Mouse (Mus musculus) MEL (cell line): ENCODE results near the gene Gtpbp4. TPM values are rescaled to one million over a fixed set of nuclear protein-coding genes. Genes with fewer than 3 reads are reported as not detected.
"Not testable (repeated sequence)": the region's sequence is repeated elsewhere in the genome, so short reads cannot be mapped to it uniquely, and the experiment has no call there.

Experiments
- DNase-seq: peaks from one replicate; pipeline ENCODE4 v3.0.0; 2011; ENCODE audit warnings: low read depth, low spot score
- H3K27ac ChIP-seq: 2 replicates; pipeline ENCODE4 v1.5.1; 2012; ENCODE audit warnings: low read depth, mild to moderate bottlenecking, control low read depth, low read length, moderate library complexity; ENCODE audit not compliant: control insufficient read depth
- H3K27me3 ChIP-seq, 2 experiments: fragments of 150-350 bp in 1 of 2; sonication (generic) in 1 of 2; 2 replicates each; pipeline ENCODE4 v1.6.1; 2012; ENCODE audit warnings: low read length in 2 of 2, mild to moderate bottlenecking in 2 of 2, improper control_type of control experiment in 1 of 2, moderate library complexity in 1 of 2; ENCODE audit not compliant: insufficient read depth in 2 of 2, control insufficient read depth in 1 of 2
- H3K36me3 ChIP-seq, 2 experiments: 2 replicates each; pipeline ENCODE4 v1.6.1; 2012 to 2014; ENCODE audit warnings: low read length in 2 of 2, improper control_type of control experiment in 1 of 2, inconsistent platforms in 1 of 2, mild to moderate bottlenecking in 1 of 2; ENCODE audit not compliant: insufficient read depth in 2 of 2, control insufficient read depth in 1 of 2
- H3K4me1 ChIP-seq, 2 experiments: fragments of 150-350 bp in 1 of 2; sonication (generic) in 1 of 2; 2 replicates each; pipeline ENCODE4 v1.6.1; 2012; ENCODE audit warnings: low read length in 2 of 2, improper control_type of control experiment in 1 of 2, mild to moderate bottlenecking in 1 of 2; ENCODE audit not compliant: insufficient read depth in 2 of 2, control insufficient read depth in 1 of 2
- H3K4me3 ChIP-seq, 2 experiments: fragments of 150-350 bp in 1 of 2; sonication (generic) in 1 of 2; 2 replicates each; pipeline ENCODE4 v1.5.1; 2012; ENCODE audit warnings: low read depth in 2 of 2, low read length in 2 of 2, mild to moderate bottlenecking in 2 of 2, moderate library complexity in 2 of 2, control low read depth in 1 of 2, improper control_type of control experiment in 1 of 2; ENCODE audit not compliant: control insufficient read depth in 1 of 2, insufficient read depth in 1 of 2
- H3K79me2 ChIP-seq: 2 replicates; pipeline ENCODE4 v1.6.1; 2012; ENCODE audit warnings: mild to moderate bottlenecking, low read length, moderate library complexity; ENCODE audit not compliant: control insufficient read depth, poor library complexity, insufficient read depth
- H3K9ac ChIP-seq: 2 replicates; pipeline ENCODE4 v1.6.1; 2012; ENCODE audit warnings: low read depth, mild to moderate bottlenecking, control low read depth, low read length, moderate library complexity; ENCODE audit not compliant: control insufficient read depth, poor library complexity, severe bottlenecking
- H3K9me3 ChIP-seq: fragments of 150-350 bp; sonication (generic); replicated peaks from 2 replicates; pipeline ENCODE4 v1.6.1; 2012; ENCODE audit warnings: mild to moderate bottlenecking, low read length, improper control_type of control experiment, moderate library complexity; ENCODE audit not compliant: insufficient read depth
- MAZ ChIP-seq: IDR thresholded peaks from 2 replicates; pipeline ENCODE4 v1.6.1; 2012; ENCODE audit warnings: low read depth, mild to moderate bottlenecking, inconsistent platforms, low read length, improper control_type of control experiment
- MEF2A ChIP-seq: IDR thresholded peaks from 2 replicates; pipeline ENCODE4 v1.6.1; 2014; ENCODE audit warnings: low read depth, mild to moderate bottlenecking, inconsistent platforms, low read length, improper control_type of control experiment; ENCODE audit not compliant: poor library complexity, insufficient replicate concordance, severe bottlenecking; ENCODE audit errors: extremely low read depth
- NELFE ChIP-seq: IDR thresholded peaks from 2 replicates; pipeline ENCODE4 v1.6.1; 2011; ENCODE audit warnings: low read depth, low read length, improper control_type of control experiment
- TBP ChIP-seq: IDR thresholded peaks from 2 replicates; pipeline ENCODE4 v1.8.0; 2011; ENCODE audit warnings: low read depth, low read length, improper control_type of control experiment
- TCF12 ChIP-seq: IDR thresholded peaks from 2 replicates; pipeline ENCODE4 v1.6.1; 2014; ENCODE audit warnings: low read depth, mild to moderate bottlenecking, inconsistent platforms, low read length, improper control_type of control experiment, moderate library complexity
- ZKSCAN1 ChIP-seq: IDR thresholded peaks from 2 replicates; pipeline ENCODE4 v1.6.1; 2012; ENCODE audit warnings: low read depth, mild to moderate bottlenecking, inconsistent platforms, low read length, improper control_type of control experiment, moderate library complexity
- ZNF384 ChIP-seq: IDR thresholded peaks from 2 replicates; pipeline ENCODE4 v1.6.1; 2012; ENCODE audit warnings: low read depth, mild to moderate bottlenecking, inconsistent platforms, low read length, improper control_type of control experiment
- polyA plus RNA-seq, 2 experiments: library from polyadenylated mRNA; stranded (reverse) in 1 of 2; unstranded in 1 of 2; fragments of >175 nt in 1 of 2; fragments of >200 nt in 1 of 2; gene quantifications; 2 replicates each; pipeline versions ENCODE4 v1.2.1 to v1.2.4; 2012; ENCODE audit warnings: low replicate concordance in 2 of 2, low read depth in 1 of 2; ENCODE audit not compliant: insufficient read length in 2 of 2, insufficient read depth in 1 of 2, missing spikeins in 1 of 2
- total RNA-seq: library from RNA; depleted of rRNA; stranded (reverse); fragments of 300-350 nt; gene quantifications from 2 replicates; pipeline ENCODE4 v1.2.3, GENCODE M21; 2012

Gene Gtpbp4
- total and polyA plus RNA-seq, 3 experiments, result 121 to 172 (median 154) TPM

DNA sequence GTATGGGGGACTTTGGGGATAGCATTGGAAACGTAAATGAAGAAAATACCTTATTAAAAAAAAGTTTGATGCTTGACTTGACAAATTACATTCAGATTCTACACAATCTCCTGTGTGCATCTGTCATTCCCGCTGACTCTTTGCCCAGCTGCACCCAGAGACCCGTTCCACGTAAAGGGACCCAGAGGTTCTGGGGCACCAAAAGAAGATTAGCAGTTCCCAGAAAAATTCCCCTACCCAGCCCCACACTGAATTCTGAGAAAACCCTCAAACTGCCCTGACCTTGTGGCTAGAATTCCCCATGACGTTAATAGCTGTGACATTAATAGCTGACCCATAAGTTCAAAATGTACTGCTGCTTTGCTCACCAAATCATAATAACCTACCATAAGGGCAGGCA is 30.7 kb downstream of the Gtpbp4 start:
- no peak overlapping the region for H3K9ac ChIP-seq
- no peak overlapping the region for H3K4me3 ChIP-seq
- DNase-seq, result no peak
- H3K4me1 ChIP-seq, result no peaks in the 10 kb centered on the region
- no peak for TF ChIP-seq MAZ
- TF ChIP-seq ZKSCAN1, result no peak
- no peak for TF ChIP-seq NELFE
- TF ChIP-seq TCF12, result no peak
- TF ChIP-seq TBP, result no peak
- TF ChIP-seq ZNF384, result no peak
- TF ChIP-seq MEF2A, result no peak
- H3K36me3 ChIP-seq, result peaks cover 0 to 13% of the 10 kb centered on the region in 2 experiments; a peak in 2 of 4 replicates
- H3K79me2 ChIP-seq, result no peaks in the 10 kb centered on the region
- H3K27ac ChIP-seq, result no peak overlapping the region
- no peaks in the 10 kb centered on the region for H3K9me3 ChIP-seq
- no peaks in the 10 kb centered on the region for H3K27me3 ChIP-seq

DNA sequence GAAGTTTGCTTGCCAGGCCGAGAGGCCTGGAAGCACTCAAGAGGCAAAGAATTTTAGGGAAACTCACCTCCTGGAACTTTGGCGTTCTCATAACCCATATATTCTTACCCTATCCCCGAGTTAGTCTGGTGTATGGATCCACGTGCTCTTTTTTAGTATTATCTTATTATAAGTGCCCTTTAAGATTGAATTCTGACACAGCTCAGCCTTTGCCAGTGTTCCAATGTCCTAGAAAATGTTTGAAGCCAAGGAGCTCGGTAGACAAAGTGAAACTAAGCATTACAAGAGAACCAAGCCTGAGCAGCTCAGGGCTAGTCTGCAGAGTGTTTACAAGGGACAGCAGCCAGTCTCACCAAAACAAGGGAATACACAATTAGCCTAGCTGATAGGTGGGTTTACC is 33.6 kb downstream of the Gtpbp4 start:
- H3K27ac ChIP-seq, H3K36me3 ChIP-seq, H3K4me3 ChIP-seq, DNase-seq, H3K79me2 ChIP-seq, H3K4me1 ChIP-seq, H3K9me3 ChIP-seq, H3K9ac ChIP-seq, H3K27me3 ChIP-seq: not testable (repeated sequence)

DNA sequence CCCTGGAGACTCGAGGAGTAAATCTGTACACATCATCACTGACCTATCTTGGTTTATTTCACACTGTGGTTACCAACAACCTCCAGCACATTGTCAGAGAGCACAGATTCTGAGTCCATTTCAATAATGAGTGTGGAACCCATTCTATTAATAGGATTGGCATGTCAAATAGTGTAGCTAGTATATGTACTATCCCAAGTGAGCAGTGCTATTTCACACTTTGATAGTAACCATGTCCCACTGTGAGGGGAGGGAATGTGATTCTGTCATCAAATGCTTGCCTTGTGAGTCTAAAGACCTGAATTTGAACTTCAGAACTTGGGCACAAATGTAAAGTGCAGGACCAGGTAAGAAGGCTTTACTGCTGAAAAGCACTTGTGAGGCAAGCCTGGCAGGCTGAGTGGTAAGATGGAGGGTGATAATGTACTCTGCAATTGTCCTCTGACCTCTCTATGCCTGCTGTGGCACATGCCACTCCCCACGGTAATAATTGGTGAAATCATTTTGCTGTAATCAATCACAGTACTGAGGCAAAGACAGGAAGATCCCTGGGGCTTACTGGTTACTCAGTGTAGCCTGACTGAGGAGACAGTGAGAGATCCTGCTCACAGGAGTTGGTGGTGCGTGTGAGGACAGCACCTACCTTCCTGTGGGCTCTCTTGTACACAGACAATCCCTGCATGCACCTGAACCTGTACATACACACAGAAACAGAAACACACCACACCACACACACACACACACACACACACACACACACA is 34.6 kb downstream of the Gtpbp4 start:
- not testable (repeated sequence) for H3K79me2 ChIP-seq, H3K36me3 ChIP-seq, H3K4me3 ChIP-seq, H3K9me3 ChIP-seq, H3K27ac ChIP-seq, DNase-seq, H3K9ac ChIP-seq, H3K27me3 ChIP-seq, H3K4me1 ChIP-seq

- H3K4me3 ChIP-seq, DNase-seq, H3K9ac ChIP-seq, H3K27me3 ChIP-seq, H3K9me3 ChIP-seq, H3K79me2 ChIP-seq, H3K27ac ChIP-seq, H3K4me1 ChIP-seq, H3K36me3 ChIP-seq: not testable (repeated sequence)
Measured at GRCm38 (mm10) chr13:8959554-8959953, 36.3 kb downstream of the Gtpbp4 start.

DNA sequence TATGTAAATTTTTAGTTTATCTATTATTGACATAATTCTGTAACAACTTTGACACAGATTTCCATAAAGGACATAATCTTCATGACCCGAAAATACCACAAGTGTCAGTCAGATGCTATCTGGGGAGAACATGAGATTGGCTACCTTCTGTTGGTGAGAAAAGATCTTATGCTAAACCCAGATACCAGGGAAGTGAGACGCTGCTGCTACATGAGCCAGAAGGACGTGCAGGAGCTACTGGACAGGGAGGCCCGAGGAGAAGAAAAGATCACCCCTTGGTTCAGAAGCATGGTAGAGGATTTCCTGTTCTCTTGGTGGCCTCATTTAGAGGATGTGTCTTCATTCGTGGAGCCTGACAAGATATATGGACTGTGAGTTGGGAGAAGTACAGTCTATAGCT is 36.8 kb downstream of the Gtpbp4 start:
- H3K27me3 ChIP-seq, H3K27ac ChIP-seq, H3K36me3 ChIP-seq, H3K4me1 ChIP-seq, H3K9me3 ChIP-seq, DNase-seq, H3K4me3 ChIP-seq, H3K9ac ChIP-seq, H3K79me2 ChIP-seq: not testable (repeated sequence)

GRCm38 (mm10) chr13:8956873-8957272 is 39.0 kb downstream of the Gtpbp4 start:
- H3K9me3 ChIP-seq, H3K9ac ChIP-seq, H3K79me2 ChIP-seq, H3K4me3 ChIP-seq, H3K4me1 ChIP-seq, DNase-seq, H3K27ac ChIP-seq, H3K36me3 ChIP-seq, H3K27me3 ChIP-seq: not testable (repeated sequence)
